Mouse (Mus musculus): ENCODE results near the gene Gm8122. TPM values are rescaled to one million over a fixed set of nuclear protein-coding genes. Genes with fewer than 3 reads are reported as not detected.

The Gm8122 gene
- not detected for polyA plus RNA-seq (2014; fragmentation: Illumina TruSeq; extraction: RNeasy Lipid Tissue Mini Kit (QIAGEN cat#74804))

DNA sequence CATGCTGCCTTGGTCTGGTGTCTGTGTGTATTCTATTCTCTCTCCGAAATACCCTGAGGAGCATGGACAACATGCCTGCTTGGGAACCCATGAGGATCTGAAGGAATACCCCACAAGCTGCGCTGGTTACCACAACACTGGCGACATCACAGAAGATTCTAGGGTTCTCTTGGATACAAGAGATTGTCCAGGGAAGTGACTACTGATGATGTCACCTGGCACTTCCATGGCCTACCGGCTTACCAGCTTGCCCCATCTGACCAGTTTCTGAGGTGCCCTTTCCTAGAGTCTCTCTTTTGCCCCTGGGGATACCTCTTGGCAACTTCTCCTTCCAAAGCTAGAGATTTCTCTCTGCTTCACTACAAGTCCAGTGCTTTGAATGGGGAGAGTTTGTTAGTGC, at the start of gene Gm8122:
Gene Gm8122 (minus strand): TSS at position 101 of the 400 bp plus-strand sequence.

DNA sequence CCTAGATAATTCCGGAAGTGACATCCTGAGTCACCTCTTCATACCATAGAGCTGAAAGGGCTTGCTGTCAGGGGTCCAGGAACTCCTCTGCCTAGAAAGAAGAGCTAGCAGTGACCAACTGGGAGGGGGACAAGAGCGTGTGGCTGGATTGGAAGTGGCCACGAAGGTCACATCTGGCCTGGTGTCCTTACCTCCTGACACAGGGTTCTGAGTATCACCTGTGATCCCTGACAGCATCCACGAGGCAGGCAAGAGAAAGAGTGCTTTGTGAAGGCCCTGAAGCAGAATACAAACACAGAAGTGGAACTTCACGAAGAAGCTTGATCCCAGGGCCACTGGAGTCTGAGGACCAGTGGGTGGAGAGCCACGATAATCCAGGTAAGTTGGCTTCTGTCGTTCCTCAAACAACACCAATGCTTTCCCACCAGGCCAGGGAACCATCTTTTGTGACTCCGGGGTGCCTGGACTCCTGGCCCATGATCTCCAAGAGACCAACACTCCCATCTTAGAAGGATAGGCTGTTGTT, 39.9 kb upstream of the Gm8122 start, which contains the start of gene Gm9732:
Gene Gm9732 (plus strand): TSS at position 51 of the 526 bp plus-strand sequence.

DNA sequence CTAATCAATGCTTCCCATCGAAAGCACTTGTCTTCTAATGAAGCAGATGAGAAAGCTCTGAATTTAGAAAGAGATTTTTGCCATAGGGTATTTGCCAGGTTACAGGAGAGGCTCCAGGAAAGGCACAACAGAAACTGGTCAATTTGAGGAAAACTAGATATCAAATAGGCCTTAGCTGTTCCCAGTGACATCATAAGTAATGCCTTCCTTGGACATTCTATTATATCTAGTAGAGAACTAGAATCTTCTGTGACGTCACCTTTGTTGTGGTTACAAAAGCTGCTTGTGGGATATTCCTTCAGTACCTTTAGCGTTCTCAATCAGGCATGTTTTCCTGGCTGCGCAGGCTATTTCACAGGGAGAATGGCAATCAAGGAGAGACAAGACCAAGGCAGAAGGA, 23.2 kb upstream of the Gm8122 start, which contains the start of gene Gm8126:
Gene Gm8126 (plus strand): TSS at position 301 of the 400 bp plus-strand sequence.

Other genes with a start within 250 kb of the Gm8122 start
- gene Gm8082, start 241.7 kb downstream of the Gm8122 start, polyA plus RNA-seq (2014; fragmentation: Illumina TruSeq; extraction: RNeasy Lipid Tissue Mini Kit (QIAGEN cat#74804)), result not detected
- not detected for gene Gm10376, start 219.7 kb downstream of the Gm8122 start, polyA plus RNA-seq (2014; fragmentation: Illumina TruSeq; extraction: RNeasy Lipid Tissue Mini Kit (QIAGEN cat#74804))
- gene Gm8094, start 158.7 kb downstream of the Gm8122 start, polyA plus RNA-seq (2014; fragmentation: Illumina TruSeq; extraction: RNeasy Lipid Tissue Mini Kit (QIAGEN cat#74804)), result not detected
- not detected for gene Gm8104, start 134.7 kb downstream of the Gm8122 start, polyA plus RNA-seq (2014; fragmentation: Illumina TruSeq; extraction: RNeasy Lipid Tissue Mini Kit (QIAGEN cat#74804))
- not detected for gene Gm7233, start 55.4 kb downstream of the Gm8122 start, polyA plus RNA-seq (2014; fragmentation: Illumina TruSeq; extraction: RNeasy Lipid Tissue Mini Kit (QIAGEN cat#74804))
- gene Gm8126, start 23.3 kb upstream of the Gm8122 start, polyA plus RNA-seq (2014; fragmentation: Illumina TruSeq; extraction: RNeasy Lipid Tissue Mini Kit (QIAGEN cat#74804)), result not detected
- not detected for gene Gm9732, start 39.7 kb upstream of the Gm8122 start, polyA plus RNA-seq (2014; fragmentation: Illumina TruSeq; extraction: RNeasy Lipid Tissue Mini Kit (QIAGEN cat#74804))
- not detected for gene Gm8127, start 58.5 kb upstream of the Gm8122 start, polyA plus RNA-seq (2014; fragmentation: Illumina TruSeq; extraction: RNeasy Lipid Tissue Mini Kit (QIAGEN cat#74804))
- not detected for gene 1700001F09Rik, start 112.5 kb upstream of the Gm8122 start, polyA plus RNA-seq (2014; fragmentation: Illumina TruSeq; extraction: RNeasy Lipid Tissue Mini Kit (QIAGEN cat#74804))
- not detected for gene Gm8138, start 181.0 kb upstream of the Gm8122 start, polyA plus RNA-seq (2014; fragmentation: Illumina TruSeq; extraction: RNeasy Lipid Tissue Mini Kit (QIAGEN cat#74804))